Mouse (Mus musculus): ENCODE measurements around the gene Raver1.

The Raver1 gene

GRCm38 (mm10) chr9:21091707-21092320 lies at the start of gene Raver1, which contains the start of gene Gm38431:
Raver1 (minus strand) TSS chr9:21092008.
Gm38431 (minus strand) TSS chr9:21091997.
- peak; percentile 99 for DNase-seq

GRCm38 (mm10) chr9:21138386-21138785 lies 46.6 kb upstream of the Raver1 start:
- no peak for DNase-seq

DNA sequence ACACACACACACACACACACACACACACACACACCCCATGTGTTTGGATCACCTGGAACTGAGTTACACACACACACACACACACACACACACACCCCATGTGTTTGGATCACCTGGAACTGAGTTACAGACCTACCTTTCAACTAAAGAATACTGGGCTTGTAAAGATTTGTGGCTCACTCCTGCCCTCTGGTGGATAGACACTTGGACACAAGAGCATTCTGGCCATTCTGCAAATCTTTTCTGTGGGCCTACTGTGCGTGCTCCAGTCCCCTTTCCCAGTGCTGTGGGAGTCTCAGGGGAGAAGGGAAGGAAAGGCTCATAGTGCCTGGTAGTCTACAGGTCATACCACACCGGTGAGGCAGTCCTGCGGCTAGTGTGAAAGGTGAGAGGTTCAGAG lies 45.4 kb upstream of the Raver1 start:
- peak; percentile 58 to 64 for DNase-seq

DNA sequence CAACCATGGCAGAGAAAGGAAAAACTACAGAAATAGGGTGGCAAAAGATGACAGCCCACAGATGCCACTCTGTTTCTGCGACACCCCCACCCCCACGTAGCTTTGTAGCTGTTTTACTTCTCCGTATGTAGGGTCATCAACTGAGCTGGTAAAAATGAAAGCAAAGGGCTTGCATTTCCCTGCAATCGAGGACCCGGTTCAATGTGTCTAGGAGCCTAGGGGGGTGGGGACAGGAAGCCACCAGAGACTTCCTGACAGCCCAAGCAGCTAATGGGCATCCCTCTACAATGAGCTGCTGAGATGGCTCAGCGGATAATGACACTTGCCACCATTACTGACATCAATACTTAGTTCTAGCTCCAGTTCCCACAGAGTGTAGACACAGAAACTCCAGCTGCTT lies 44.6 kb upstream of the Raver1 start:
- DNase-seq = peak; percentile 30 to 57

DNA sequence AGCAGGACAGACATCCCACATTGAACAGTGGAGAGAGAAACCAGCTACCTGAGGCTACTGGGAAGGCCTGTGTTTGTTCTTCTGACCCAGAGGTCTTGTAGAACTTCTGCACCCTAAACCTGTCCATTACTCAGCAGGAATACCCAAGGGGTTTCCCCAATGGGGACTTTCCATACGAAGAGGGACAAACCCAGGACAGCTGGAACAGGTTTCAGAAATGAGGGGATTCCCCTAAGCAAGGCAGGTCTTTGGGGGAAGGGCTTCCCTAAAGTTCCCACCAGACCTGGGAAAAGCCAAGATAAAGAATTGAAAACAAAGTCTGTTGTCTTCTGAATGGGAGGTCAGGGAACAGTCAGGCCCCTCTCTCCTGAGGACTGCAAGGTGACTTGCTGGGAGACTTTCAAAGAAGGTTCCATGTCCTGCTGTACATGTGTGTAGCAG lies 44.2 kb upstream of the Raver1 start:
- no peak for DNase-seq

DNA sequence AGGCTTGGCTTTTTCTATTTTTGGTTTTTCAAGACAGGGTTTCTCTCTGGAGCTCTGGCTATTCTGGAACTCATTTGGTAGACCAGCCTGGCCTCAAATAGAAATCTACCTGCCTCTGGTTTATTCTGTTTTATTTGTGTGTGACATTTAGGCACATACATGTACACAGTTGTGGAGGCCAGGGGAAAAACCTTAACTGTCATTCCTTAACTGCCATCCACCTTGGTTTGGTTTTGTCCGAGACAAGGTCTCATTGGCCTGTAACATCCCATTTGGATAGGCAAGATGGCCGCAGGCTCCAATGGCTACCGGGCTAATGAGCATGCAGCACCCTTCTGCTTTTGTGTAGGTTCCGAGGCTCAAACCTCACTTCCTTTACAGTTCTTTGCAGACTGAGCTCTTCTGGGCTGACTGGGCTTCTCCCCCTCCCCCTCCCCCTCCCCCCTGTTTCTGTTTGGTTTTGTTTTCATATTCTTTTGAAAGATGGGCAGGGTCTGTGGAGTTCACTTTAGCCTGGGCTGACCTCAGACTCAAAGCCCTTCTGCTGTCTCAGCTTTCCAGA lies 43.6 kb upstream of the Raver1 start:
- no peak for DNase-seq

- DNase-seq = peak; percentile 79 to 86
These were observed 43.0 kb upstream of the Raver1 start for GRCm38 (mm10) chr9:21134595-21135328.

- no peak for DNase-seq
These were observed 41.4 kb upstream of the Raver1 start for GRCm38 (mm10) chr9:21133064-21133707.

DNA sequence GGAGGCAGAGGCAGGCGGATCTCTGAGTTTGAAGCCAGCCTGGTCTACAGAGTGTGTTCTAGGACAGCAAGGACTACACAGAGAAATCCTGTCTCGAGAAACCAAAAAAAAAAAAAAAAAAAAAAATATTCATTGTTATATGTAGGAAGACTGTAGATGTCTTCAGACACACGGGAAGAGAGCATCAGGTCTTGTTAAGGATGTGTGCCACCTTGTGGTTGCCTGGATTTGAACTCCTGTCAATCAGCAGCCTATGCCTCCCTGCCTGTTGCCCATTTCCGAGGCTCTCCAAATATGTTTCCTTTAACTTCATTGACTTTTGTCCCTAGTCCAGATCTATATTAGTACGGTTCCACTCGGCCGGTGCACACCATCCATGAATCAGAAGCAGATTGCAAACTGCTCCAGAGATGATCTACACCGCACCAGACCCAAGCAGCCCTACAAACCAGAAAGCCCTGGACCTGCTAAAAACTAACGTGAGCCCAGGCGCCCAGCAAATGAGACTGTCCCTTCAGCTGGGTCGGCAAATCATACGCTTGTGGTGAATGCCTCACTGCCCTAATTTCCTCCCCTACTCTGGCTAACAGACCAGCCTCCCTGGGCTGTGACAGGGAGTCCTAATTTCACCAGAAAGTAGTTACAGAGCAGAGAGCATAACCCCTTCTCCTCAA lies 40.4 kb upstream of the Raver1 start:
- no peak for DNase-seq

- peak; percentile 96 to 97 for DNase-seq
These were observed 39.5 kb upstream of the Raver1 start, which contains the start of gene Tyk2 for GRCm38 (mm10) chr9:21131059-21131956. Tyk2 (minus strand) TSS chr9:21131243.

GRCm38 (mm10) chr9:21126259-21126627 lies 34.4 kb upstream of the Raver1 start:
- DNase-seq = no peak

GRCm38 (mm10) chr9:21125502-21126258 lies 33.9 kb upstream of the Raver1 start:
- no peak for DNase-seq

- DNase-seq = no peak
These were observed 33.0 kb upstream of the Raver1 start for GRCm38 (mm10) chr9:21124837-21125236.

DNA sequence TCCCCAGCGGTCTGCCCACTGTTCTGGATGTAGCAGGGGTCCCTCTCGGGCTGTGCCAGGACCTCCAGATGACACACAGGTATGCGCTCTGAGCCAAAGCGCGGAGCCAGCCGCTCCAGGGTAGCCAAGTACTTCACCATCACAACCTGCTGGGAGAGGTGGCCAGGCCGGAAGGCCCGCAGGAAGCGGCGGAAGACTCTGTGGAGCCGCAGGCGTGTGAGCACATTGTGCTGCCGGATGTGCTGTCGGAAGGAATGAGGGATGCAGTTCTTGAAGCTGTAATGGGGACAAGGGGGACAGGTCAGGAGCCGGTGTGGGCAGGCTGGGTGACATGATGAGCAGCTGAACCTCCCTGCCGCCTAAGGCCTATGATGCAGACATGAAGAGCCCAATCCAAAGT lies 29.7 kb upstream of the Raver1 start:
- DNase-seq = no peak

DNA sequence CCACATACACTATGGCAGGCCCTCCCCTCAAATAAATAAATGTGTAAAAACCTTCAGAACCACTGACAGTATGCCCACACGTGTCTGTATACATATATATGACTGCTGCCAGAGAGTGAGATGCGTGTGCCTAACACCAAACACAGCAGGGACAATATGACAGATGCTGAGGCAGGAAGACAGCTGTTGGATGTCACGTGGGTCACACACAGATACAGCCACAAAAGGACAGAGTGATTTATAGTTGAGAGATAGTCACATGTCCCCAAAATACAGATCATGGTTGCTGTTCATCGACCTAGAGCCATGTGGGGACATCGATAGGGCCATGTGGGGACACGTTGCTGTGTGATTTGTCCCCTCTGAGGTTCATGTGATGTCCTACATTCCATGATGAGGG lies 25.3 kb upstream of the Raver1 start:
- no peak for DNase-seq

GRCm38 (mm10) chr9:21115105-21115504 lies 23.3 kb upstream of the Raver1 start:
- DNase-seq = no peak

GRCm38 (mm10) chr9:21114190-21114589 lies 22.4 kb upstream of the Raver1 start:
- DNase-seq = no peak

DNA sequence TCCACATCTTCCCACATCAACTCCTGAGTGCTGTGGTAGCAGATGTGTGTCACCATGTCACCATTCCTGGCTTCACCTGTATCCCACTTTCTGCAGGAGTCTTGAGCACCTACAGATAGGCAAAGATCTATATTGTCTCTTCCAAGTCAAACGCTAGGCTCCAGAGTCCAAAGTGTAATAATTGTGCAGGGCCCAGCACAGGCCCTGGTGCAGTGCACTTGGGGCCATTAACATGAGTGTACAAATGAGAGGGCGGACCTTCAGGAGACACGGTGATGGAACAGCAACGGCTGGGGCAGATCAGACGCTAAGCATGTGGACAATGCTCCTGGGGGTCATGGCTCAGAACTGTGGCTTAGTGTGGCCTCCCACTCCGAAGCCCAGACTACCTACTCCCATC lies 21.9 kb upstream of the Raver1 start:
- no peak for DNase-seq

DNA sequence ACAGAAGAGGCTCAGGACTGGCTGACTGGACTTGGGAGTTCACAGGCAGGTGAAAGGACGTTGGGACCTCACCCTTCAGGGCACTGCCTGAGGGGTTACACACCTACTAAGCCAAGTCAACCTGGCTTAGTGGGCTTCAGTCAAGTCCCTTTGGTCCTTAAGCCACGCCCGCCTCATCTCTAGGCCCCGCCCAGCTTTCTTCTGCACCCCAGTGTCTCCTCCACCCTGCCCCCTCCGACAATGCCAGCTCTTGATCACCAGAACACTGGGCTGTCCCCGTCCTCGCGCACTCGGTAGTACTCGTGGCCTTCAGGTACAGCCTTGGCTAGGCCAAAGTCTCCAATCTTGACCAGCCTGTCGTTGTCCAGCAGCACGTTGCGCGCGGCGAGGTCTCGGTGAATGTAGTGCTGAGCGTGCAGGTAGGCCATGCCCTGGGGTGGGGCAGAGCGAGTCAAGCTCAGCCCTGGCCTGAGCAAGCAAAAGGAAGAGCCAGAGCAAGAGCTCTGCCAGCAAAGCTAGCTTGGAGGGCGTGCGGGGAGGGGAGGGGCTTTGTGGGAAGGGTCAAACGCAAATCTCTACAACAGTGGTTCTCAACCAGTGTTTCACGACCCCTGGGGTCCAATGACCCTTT lies 15.9 kb upstream of the Raver1 start:
- DNase-seq = no peak

DNA sequence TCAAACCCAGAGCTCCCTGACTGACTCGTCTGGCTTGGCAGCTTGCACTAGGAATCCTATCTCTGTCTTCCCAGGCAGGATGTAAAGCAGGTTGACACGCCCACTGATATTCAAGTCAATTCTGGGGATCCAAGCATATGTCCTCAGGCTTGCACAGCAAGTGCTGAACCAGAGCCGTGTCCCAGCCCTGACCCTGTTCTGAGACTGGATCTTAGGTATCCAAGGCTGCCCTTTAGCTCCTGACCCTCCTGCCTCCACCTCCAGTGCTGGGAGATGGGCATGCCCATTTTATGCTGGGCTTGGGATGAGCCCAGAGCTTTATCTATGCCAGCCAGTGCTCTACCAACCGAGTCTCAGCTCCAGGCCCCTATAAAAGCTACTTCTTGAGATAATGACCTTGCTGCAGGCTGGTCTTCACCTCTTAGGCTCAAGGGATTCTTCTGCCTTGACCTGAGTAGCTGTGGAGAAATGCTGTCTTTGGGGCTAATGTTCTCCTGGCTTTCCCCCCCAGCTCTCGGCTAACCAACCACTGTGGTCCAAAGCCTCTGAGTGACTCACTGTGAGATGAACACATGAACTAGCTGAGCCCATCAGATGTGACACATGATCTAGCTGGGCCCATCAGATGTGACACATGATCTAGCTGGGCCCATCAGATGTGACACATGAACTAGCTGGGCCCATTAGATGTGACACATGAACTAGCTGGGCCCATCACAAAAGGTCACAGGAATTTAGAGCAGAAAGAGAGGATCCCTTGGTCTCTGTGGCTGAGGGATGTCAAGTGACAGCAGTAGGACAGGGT lies 14.2 kb upstream of the Raver1 start:
- DNase-seq = no peak
